Mouse (Mus musculus): ENCODE results near the gene Slc12a8.

DNA sequence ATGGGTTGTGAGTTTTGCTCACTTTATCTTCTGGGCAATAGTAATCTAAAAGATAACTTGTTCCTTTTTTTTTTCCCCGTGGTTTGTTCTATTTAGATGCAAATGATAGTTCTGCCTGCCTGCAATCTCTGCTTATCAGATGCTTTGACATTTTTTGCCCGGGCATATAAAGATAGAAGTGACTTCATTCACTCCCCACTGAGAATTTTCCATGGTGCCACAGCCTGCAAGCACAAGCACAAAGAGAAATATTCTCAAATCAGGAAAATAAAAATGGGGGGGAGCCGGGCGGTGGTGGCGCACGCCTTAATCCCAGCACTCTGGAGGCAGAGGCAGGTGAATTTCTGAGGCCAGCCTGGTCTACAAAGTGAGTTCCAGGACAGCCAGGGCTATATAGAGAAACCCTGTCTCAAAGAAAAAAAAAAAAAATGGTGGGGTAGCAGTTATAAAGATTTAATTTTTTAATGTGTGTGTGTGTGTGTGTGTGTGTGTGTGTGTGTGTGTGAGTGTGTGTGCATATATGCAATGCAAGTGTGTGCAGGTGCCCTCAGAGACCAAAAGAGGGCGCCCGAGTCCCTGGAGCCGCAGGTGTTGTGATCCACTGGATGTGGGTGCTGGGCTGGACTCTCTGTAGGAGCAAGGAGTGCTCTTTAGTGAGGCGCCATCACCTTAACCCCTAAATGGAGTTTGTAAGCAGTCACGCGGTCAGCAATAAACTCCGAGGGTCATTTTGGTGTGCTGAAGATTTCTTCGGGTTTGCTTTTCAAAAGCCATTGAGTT, 189.2 kb downstream of the Slc12a8 start:
- no peak for TF ChIP-seq POLR2A (IDR thresholded peaks at IDR 0.05; ENCODE audit: borderline replicate concordance, low read depth, low read length)
- no peak for TF ChIP-seq CTCF (IDR thresholded peaks at IDR 0.05; ENCODE audit: low read depth, low read length)
